Mouse (Mus musculus): ENCODE data around the gene Plekha8.

Plekha8 gene

DNA sequence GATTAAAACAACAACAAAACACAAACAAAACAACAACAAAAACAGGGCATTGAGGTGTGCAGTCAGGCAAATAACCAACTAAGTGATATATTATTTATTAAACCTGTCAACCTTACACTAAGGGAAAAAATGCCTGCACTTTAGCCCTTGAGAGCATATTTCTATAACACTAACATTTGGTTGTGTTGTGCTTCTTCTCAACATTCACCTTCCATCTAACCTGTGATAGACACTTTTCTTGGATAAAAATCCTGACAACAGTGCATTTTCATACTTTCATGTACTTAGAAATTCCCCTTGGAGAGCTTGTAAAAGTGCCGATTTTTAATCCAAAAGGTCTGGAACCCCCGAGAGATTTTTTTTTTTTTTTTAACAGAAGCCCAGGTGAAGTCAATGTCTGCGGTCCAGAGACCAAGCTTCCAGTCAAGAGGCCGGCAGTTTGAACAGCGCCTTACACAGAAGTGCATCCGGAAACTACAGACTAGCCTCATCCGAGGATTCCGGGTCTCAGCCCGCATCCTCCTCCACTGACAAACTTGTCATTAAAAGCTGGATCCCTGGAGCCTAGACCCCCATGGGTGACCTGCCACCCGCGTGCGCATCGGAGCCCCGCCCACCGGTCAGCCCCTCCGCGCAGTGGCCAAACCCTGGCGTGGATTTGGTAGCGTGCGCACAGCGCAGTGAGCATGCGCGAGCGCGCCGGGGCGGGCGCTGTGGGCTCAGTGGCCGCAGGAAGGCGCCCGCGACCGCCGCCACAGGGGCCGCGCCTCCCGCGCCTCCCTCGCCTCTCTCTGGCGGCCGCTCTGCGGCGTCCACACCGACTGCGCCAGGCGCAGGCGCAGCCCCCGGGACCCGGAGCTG, at the start of gene Plekha8:
Gene Plekha8 (plus strand): TSS at position 643 of the 861 bp plus-strand sequence.
- DNase-seq (ENCODE audit: low spot score in 2 of 2), result peak; percentile 77 to 91

DNA sequence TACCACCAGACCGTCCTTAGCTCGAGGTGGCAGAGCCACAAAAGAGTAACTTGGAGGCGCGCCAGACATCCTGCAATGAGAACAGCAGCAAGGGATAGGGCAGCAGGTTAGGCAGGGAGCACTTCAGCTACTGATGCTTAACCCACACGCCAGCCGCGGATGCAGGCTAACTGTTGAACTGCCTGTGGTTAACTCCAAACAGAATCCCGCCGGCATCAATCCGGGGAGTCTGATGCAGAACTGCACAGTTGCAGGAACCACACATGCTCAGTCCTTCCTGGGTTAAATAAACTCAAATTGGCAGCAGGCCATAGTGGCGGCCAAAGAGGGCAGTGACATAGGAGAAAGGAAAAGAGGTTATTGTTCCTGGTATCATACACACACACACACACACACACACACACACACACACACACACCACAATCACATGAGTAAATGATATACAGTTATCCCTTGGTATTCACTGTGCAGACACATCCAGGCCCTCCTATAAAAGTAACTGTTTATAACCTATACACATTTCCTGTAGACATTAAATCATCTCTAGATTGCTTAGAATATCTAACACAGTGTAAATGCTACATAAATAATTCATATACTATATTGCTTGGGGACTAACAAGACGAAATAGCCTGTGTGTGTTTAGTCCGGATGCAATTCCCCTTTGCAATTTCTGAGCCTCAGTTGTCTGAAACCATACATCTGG, 46.4 kb upstream of the Plekha8 start:
- DNase-seq (ENCODE audit: low spot score in 2 of 2), result no peak

DNA sequence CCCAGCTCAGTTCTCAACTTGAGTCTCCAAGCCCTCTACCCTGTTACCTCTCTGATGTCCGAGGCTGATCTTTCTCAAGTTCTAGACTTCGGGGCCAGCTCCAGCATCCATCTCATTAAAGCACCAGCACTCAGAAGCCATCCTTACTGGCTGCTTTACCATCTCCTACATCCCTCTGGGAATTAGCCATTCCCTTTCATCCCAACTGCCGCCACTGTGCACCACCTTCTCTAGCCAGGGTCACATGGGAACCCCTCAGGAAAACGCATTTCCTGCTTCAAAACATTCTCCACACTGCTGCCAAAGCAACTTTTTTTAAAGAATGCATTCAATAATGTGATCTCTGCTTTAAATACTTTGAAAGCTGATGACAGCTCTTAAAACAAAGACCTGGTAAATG, 45.6 kb upstream of the Plekha8 start:
- no peak for DNase-seq (ENCODE audit: low spot score in 2 of 2)

DNA sequence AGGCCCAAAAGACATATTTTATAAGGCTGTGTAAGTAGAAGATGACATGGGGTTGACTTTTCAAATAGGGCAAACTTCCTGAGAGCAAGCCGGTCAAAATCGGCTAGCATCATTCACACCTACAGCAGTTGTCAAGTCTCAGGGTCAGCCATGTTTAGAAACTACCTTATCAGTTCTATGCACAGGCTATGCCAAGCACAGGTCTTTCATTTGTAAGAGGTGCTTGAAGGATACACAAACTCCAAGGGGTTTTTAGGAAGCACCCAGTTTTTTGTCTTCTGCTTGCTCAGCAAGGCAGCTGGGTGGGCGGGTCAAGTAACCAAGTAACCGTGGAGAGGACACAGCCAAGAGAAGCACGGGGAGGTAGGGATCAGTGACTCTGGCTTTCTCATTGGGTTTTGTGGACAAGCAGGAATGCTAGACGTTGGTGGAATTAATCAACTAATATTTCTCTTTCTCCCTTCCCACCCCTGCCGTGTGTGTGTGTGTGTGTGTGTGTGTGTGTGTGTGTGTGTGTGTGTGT, 44.0 kb upstream of the Plekha8 start:
- DNase-seq (ENCODE audit: low spot score in 2 of 2), result no peak

DNA sequence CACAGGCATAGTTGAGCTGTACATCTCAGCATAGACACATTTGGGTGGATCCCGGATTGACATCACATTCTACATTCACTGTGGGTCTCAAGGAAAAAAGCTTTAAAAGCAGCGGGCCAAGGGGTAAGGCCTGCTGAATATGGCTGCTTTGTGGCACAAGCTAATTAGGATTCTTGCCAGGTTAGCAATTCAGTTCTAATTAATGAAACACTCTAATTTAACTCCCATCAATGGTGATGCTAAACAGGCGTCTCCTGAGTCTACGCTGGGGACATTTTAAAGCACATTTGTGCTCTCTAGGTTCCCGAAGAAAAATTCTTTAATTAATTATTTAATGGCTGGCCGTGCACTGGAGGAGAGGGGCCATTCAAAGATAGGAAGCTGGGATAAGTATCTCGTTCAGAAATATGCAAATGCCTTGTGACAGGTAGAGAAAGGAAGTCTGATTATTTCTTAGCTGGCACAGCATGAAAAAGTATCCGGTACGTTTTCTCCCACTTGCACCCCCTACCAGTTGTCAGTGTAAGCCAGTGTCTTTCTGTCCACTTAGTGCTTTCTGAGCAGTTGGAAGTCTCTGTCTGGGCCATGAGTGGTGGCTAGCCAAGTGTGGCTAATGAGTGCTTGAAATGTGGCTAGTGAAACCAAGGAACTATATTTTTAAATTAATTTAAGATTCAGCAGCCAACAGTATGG, 42.0 kb upstream of the Plekha8 start:
- no peak for DNase-seq (ENCODE audit: low spot score in 2 of 2)

DNA sequence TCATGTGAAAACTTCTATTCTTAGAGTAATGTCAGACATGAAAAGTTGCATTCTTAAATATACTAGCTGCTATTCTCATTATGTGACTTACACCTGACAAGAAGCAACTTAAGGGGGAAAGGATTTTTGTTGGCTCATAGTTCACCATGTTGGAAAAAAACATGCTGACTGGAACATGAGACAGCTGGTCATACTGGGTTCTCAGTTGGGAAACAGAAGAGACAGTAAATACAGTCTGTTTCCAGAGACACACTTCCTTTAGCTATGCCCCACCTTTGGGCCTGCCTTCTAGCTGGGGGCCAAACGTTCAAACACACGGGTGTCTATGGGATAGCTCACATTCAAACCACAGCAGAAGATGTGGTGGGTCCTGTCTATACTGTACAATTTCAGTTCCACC, 41.3 kb upstream of the Plekha8 start:
- no peak for DNase-seq (ENCODE audit: low spot score in 2 of 2)

DNA sequence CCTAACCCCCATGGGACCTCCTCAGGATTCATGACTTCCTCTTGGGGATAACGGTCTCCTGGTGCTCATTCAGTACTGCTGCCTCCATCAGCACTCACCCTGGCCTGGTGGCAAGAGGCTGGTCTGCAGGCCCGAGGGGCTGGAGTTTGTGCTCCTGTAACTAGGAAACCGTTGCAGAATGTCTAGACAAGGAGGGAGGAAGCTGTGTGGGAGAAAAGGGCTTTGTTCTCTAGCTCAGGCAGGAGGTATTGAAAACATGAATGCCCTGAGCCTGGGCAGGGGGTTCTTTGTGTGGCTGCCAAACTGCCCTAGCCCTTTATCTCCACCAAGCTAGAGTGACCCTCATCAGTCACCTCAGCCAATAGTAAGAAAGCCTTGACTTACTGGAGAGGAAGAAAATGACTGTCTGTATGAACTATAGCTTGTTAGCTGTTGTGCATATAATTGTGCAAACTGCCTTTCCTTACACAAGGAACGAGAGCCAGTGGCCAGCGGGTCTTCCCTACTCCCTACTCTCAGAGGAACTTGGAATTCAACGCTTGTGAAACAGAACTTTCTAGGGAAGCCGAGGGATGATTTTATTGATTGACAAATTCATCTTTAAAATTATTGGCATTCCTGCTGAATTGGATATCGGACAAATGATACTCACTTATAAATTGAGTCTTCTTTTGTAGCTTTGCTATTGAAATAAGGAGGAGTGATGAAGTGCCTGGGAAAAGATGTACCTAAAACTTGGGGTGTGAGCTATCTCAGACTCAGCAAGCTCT, 40.4 kb upstream of the Plekha8 start:
- DNase-seq (ENCODE audit: low spot score in 2 of 2), result no peak

DNA sequence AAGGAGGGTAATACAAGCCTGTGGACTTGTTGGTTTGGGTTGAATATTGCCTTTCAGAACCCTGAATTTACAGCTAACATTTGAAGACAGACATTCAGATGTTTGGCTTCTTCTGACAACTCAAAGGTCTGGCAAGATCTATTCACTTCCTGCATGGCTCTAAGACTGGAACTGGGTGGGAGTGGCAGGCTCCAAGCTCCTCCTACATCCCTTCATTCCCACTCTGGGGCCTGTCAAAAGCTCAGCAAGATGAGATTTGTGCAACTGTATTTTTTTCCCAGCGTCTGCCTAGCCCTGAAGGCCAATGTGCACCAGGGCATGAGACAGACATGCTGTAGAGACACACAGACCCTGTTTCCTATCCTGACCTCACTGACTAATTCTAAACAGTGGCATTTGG, 39.1 kb upstream of the Plekha8 start:
- no peak for DNase-seq (ENCODE audit: low spot score in 2 of 2)

DNA sequence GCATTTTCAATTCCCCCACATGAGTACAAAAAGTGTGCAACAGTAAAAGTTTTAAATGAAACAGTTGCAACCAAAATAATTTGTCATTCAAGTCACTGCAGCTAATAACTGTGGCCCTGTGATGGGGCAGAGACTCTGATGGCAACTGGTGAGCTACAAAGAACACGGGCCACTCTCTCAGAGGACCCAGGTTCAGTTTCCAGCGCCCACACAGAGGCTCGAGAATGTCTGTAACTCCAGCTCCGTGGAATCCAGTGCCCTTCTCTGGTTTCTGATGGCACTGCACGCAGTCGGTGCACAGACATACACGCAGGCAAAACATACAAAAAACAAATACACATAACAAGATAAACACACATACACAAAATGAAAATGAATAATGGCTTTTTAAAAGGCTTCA, 37.2 kb upstream of the Plekha8 start:
- no peak for DNase-seq (ENCODE audit: low spot score in 2 of 2)

DNA sequence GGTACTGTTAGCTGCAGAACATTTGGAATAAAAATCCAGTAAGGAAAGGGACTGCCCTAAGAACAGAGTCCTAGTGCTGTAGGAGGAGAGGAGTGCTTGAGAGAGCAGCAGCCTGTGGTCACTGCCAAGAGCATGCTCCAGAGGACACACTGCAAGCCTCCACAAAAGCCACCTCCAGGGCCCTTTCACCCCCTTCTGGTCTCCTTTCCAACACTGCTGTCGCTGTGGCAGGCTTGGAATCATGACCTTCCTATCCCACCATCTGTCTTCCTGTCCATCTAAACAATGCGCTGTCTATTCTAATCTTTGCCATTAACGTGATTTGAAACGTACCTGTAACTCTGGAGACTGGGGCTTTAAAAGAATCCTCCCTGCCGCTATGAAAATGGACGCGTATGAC, 36.4 kb upstream of the Plekha8 start:
- DNase-seq (ENCODE audit: low spot score in 2 of 2), result no peak

DNA sequence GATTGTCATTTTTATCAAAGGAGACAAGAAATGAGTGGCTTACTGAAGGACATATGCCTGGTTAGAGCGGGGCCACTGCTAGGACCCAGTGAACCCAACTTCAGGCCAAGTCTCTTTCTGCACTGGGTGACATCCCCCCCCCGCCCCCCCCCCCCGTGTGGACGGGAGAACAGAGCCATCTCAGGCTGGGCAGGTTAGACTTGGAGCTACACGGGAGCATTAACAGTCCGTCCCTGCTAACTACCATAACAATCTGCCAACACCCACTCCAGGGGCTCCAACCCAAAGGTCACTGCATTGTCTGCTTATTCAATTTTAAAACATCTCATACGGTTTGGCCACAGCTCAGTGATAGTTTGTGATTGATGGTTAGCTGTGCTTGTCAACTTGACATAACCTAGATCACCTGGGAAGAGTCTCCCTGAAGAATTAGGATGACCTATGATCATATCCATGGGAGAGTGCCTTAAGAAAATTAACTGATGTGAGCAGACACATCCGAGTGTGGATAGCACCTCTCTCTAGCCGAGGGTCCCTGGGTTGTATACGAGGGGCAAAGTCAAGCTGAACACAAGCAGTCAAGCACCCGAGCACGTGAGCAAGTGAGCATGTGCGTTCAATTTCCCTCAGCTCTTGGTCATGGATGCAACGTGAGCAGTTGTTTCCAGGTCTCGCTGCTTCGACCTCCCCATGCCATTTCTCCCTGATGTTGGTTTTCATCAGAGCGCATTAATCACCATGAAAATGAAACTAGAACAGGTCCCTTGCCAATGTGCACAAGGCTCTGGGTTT, 32.7 kb upstream of the Plekha8 start:
- no peak for DNase-seq (ENCODE audit: low spot score in 2 of 2)

DNA sequence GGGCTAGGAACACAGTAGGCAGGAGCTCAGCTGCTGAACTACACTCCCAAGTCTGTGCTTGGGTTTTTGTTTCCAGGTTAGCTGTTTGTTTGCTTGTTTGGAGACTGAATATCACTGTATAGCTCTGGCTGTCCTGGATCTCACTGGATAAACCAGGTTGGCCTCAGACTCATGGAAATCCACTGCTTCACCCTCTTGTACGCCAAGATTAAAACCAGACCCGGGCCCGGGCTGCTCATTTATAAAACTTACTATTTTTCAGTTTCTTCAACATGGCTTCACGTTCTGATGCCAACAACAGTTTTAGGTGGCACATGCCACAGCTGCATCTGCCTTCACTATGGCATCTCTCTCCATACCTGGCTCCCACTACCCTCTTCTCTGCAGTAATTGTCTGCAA, 31.4 kb upstream of the Plekha8 start:
- DNase-seq (ENCODE audit: low spot score in 2 of 2), result no peak

DNA sequence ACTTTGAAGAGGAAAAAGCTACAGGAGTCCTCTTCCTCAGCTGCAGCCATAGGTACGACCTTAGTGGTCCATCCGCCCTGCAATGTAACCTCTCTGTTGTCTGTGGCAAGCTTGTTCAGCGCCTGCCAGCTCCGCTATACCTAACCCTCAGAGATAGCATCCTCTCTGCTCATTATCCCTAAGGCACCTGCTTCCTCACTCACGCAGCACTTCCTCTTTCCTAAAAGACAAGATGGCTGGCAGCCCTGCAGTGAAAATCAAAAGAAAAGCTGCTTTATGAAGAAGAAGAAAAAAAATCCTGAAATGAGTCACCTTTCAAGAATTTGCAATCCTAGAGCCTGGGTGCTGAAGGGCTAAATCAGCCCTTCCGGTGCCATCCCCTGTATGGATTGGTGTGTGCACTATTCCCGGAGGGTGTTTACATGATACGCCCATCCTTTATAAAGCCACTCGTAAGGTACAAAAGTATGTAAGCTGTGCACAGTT, 30.4 kb upstream of the Plekha8 start:
- DNase-seq (ENCODE audit: low spot score in 2 of 2), result no peak

DNA sequence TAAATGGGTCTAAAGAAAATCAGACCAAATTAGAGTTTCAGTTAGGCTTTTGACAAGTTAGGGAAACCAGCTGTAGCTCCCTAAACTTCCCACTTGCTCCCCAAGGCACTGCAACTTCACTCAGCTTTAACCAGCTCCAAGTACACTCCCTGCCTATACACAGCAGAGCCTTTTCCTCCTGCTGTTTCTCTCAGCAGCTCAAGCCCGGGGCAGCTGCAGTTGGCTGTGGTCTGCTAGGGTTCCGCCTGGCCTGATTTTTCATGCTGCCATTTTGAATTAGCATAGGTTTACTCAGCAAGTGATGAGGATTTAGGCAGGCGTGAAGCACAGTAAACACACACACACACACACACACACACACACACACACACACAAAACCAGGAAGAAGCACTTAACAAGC, 29.9 kb upstream of the Plekha8 start:
- no peak for DNase-seq (ENCODE audit: low spot score in 2 of 2)

DNA sequence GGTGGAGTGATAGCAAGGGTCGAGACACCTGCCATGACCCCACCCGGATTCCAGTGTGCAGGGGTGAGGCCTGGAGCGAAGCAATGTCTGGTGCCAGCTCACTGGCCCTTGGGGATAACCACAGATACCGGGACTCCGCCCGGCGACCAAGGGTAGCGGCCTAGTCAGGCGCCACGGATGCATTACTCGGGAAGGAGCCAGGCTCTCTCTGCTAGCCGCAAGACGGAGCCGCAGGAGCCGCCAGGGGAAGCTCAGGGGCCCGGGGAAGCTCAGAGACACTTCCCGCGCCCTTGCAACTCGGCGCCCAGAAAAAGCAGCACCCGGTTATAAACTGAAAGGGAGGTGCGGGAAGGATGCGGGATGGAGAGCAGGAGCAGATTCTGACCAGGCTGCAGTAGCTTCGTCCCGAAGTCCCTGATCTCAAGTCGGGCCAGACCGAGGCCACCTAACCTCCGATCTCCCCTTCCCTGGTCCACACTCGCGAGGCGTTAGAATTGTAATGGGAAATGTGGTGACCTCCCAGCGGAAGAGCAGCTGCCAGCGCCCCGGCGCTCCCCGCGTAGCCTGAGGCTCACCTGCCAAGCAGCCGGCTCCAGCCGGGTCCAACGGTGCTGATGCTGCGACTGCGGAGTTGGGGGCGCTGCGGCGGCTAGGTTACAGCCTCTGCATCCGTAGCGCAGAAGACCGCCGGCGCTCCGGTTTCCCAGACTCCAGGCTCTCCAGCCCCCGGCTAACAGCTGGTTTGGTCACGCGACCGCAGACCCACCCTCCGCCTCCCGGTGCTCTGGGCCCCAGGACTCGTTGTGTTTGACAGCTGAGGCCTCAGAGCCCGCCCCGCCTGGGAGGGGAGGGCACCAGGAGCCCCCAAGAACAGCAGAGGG, 29.0 kb upstream of the Plekha8 start, which contains the start of gene Scrn1:
Gene Scrn1 (minus strand): TSS at position 825 of the 881 bp plus-strand sequence.
- DNase-seq (ENCODE audit: low spot score in 2 of 2), result peak; percentile 83 to 85

DNA sequence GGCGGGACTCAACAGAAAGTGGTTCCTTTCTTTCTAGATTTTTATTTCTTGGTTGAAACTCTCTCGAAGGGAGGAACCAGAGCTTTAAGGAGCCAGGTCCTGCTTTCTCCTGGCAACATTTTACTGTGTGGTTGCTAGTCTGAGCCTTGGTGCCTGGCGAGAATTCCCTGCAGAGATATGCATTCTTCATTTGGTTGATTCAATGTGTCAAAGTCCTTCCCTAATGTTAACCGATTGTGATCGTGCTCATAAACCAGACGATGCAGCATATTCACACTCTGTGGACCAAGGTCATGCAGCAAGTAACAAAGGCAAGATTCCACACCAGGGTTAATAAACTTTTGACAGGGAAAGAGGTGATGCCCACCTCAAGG, 28.4 kb upstream of the Plekha8 start:
- DNase-seq (ENCODE audit: low spot score in 2 of 2), result no peak

DNA sequence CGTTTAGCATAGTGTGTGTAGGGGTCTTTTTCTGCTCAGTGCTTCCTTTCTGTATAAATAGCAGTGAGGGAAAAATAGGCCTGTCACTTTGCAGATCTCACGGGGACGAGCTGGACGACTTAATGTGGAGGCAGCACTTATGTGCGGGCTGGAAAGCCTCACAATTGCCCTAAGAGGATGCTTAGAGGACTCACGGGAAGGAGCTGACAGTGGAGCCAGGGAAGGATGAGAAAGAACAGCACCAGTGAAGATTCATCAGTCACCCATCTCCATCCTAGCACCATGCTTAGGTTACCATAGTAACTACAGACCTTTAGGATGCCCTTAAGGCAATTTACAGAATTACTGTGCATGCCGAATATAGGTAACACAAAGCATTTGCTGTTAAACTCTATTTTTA, 25.1 kb upstream of the Plekha8 start:
- no peak for DNase-seq (ENCODE audit: low spot score in 2 of 2)

DNA sequence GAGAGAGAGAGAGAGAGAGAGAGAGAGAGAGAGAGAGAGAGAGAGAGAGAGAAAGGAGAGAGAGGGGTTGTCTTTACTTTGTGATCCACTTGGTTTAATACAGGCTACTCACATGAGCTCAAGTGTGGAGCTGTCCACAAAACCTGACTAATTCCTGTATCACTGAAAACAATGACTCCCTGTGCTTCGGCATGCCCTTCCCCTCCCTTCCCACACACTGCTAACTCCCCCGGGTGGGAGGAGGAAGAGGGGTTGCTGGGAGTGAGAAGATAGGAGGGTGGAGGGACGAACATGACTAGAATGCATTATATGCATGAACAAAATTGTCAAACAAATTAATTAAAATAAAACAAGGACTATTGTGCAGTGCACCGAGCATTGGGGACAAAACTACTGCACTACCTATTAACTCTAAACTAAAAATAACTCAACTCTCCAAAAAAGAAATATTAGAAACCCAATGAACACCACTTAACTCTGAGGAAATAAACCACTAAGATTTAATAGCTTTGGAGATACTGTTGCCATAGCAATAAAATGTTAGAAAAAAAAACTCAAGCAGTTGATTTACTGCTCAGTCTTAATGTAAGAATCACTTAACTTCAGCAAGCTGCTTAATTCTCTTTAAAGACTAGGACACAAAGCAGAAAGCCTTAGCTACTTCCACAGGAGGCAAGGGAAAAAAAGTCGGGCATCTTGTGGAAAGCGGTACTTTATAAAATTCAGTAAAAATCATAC, 21.5 kb upstream of the Plekha8 start:
- no peak for DNase-seq (ENCODE audit: low spot score in 2 of 2)

DNA sequence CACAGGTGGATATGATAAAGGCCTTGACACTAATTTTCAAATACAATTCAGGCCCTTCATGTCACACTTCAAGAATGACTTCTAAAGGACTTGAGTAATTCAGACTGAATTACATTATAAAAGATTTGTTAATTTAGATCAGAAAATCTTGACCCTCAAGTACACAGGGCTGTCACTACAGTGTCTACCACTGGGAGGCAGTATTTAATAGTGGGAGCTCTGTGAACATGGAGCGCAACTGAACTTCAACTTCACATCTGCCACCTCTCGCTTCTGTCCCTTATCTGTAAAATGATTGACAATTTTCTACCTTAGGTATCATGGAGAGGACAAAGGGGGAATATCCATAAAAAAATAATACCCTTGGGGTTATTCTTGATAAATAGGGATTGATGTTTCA, 8.7 kb upstream of the Plekha8 start:
- no peak for DNase-seq (ENCODE audit: low spot score in 2 of 2)

Measured in frontal cortex, postnatal 10 days (tissue).